Mouse (Mus musculus) cortical plate, adult 2 months (tissue): ENCODE measurements around the gene Bicc1.

Source experiments
- CTCF ChIP-seq: fragments of 200-500 bp; IDR thresholded peaks from 2 replicates; pipeline ENCODE4 v1.5.1; 2011; ENCODE audit warnings: mild to moderate bottlenecking, control low read depth, low read length; ENCODE audit not compliant: insufficient read depth; ENCODE audit errors: extremely low read depth
- POLR2A ChIP-seq: fragments of 200-500 bp; IDR thresholded peaks from 2 replicates; pipeline ENCODE4 v1.6.1; 2011; ENCODE audit warnings: mild to moderate bottlenecking, low read length, control low read depth; ENCODE audit not compliant: insufficient read depth; ENCODE audit errors: extremely low read depth

DNA sequence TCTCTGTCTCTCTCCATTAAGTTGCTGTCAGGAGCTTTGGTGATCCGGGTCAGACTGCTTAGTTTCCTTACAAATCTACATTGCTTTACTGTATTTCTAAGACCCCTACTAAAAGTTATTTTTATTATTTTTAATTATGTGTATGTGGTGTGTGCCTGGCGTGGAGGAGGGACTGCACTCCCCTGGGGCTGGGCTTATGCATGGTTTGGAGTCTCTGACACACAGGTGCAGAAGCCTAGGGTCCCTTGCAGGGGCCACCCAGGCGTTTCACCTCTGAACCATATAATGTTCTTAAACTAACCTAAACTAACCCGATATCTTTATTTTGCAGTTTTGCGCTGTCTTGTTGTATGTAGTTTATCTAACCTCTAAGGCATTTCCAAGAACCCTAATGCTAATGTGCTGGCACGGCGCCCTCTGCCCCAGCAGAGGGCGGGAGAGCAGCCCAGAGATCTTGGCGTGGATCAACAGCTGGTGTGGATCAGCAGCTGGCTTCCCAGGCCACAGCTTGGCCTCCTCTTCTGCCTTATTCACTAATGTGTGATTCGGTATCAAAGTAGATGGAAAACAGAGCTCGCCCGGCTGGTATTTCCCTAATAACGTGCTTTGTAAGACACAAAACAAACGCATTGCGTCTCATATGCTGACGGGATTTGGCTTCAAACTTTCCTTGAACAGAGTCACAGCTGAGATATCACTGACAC is 192.7 kb downstream of the Bicc1 start:
- no peak for TF ChIP-seq CTCF
- no peak for TF ChIP-seq POLR2A
